Comparison of ENCODE assay signal across 9 mouse cellular contexts in the genomic region with DNA sequence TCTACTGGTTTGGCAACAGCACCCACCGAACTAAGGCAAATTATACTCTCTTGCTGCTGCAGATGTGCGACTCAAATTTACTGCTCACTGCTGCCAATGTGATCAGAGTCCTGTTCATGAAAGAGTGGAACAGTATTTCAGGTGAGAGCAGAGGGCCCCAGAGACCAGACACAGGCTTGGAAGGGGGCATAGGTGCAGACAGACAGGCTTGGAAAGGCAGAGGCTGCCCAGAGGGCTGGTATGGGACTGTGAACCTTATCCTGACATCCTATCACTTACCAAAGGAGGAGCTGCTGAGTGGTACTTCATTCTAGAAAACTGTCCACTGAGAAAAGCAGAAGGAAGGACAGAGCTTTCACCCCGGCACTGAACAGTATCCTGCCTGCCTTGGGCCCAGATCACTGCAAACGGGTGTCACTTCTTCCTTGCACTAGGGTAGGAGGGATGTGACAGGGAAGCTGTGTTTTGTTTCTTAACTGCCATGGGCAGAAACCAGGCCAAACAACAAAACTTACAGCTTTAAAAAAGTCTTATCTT. TPM values are rescaled to one million over a fixed set of nuclear protein-coding genes. Genes with fewer than 3 reads are reported as not detected.
A peak's percentile ranks its signal among the peaks of the same experiment; 100 is the strongest.
DNase-seq lines count a peak whose midpoint lies in the region; ATAC-seq and TF ChIP-seq lines count a peak whose summit lies in the region.
"Had no signal": no experiment of that assay in that cellular context is flagged by ENCODE, and none has a peak within 500 bp of the region (broad histone marks: within the 10 kb centered on the region; RNA-seq: fewer than 3 reads in every experiment).

No protein-coding gene starts in this region.

- H3K9ac ChIP-seq in limb, embryonic 13.5 days, result peak overlapping the region; percentile 48; the same call in 1 of the 2 replicates
- no peak overlapping the region for H3K9ac ChIP-seq in kidney, embryonic 16.5 days (replicated peaks; ENCODE audit: low read length)

- H3K4me2 ChIP-seq in limb, embryonic 13.5 days (replicated peaks), result peak overlapping the region; percentile 58
- H3K4me2 ChIP-seq in kidney, embryonic 16.5 days (replicated peaks; ENCODE audit: low read depth, low read length), result no peak overlapping the region

- 0 out of 2 replicates have a peak, but pooled peaks have one; percentile 11 for ATAC-seq in limb, embryonic 13.5 days (ENCODE audit: low FRiP score, low read depth)
- ATAC-seq in kidney, embryonic 16.5 days (ENCODE audit: low FRiP score, low TSS enrichment), result no peak

- intact Hi-C loops in gastrocnemius, adult 2 months (cut with DNase I), result no loop called here

- H3K27me3 ChIP-seq in limb, embryonic 13.5 days, result no peaks in the 10 kb centered on the region
- H3K27me3 ChIP-seq in kidney, embryonic 16.5 days (ENCODE audit: insufficient read depth, low read length), result no peaks in the 10 kb centered on the region
- H3K27me3 ChIP-seq: heart, embryonic 13.5 days had no signal

- peak overlapping the region; percentile 62 for H3K4me3 ChIP-seq in gastrocnemius, adult 2 months
- H3K4me3 ChIP-seq in limb, embryonic 13.5 days, result peak overlapping the region; percentile 35; the same call in 1 of the 2 replicates
- no peak overlapping the region for H3K4me3 ChIP-seq in kidney, embryonic 16.5 days (ENCODE audit: low read length)

- TF ChIP-seq CTCF in gastrocnemius, adult 2 months (IDR thresholded peaks at IDR 0.05), result no peak; the same call in 1 of the 2 replicates

- peaks cover 25% of the 10 kb centered on the region for H3K4me1 ChIP-seq in limb, embryonic 13.5 days
- peaks cover 4% of the 10 kb centered on the region for H3K4me1 ChIP-seq in kidney, embryonic 16.5 days (ENCODE audit: insufficient read depth, low read length)

- no peaks in the 10 kb centered on the region for H3K9me3 ChIP-seq in limb, embryonic 13.5 days
- no peaks in the 10 kb centered on the region for H3K9me3 ChIP-seq in kidney, embryonic 16.5 days (ENCODE audit: low read length)
- H3K9me3 ChIP-seq: heart, embryonic 13.5 days had no signal

- WGBS in limb, embryonic 13.5 days, result 25% methylated on average over 4 of the region's 4 CpGs
- WGBS in kidney, embryonic 16.5 days, result 48% methylated on average over 4 of the region's 4 CpGs

- peak overlapping the region; percentile 62 for H3K27ac ChIP-seq in gastrocnemius, adult 2 months
- H3K27ac ChIP-seq in limb, embryonic 13.5 days, result peak overlapping the region; percentile 80
- no peak overlapping the region for H3K27ac ChIP-seq in kidney, embryonic 16.5 days (ENCODE audit: low read length)
- H3K27ac ChIP-seq: heart, embryonic 13.5 days had no signal

- H3K36me3 ChIP-seq in limb, embryonic 13.5 days, result no peaks in the 10 kb centered on the region
- no peaks in the 10 kb centered on the region for H3K36me3 ChIP-seq in kidney, embryonic 16.5 days (ENCODE audit: insufficient read depth, low read length)
- H3K36me3 ChIP-seq: heart, embryonic 13.5 days had no signal

- DNase-seq in gastrocnemius, adult 2 months, result no peak
- no peak for DNase-seq in gastrocnemius, postnatal 4 days (ENCODE audit: low spot score in 2 of 2)
- DNase-seq in lung, postnatal 10 days, result peak; percentile 8
- DNase-seq in lung, postnatal 14 days, result no peak
- DNase-seq in thymus, postnatal 14 days, result peak; percentile 28
- no peak for DNase-seq in cerebellum, postnatal 25 days

RNA-seq across cellular contexts. Expression of a gene that starts 0.9 kb away (rescaled TPM):
- under 1 TPM; 0.33 to 0.45 TPM for total RNA-seq in gastrocnemius, adult 2 months (2021)
- total RNA-seq in gastrocnemius, postnatal 4 days (2021), result 1 to 10 TPM in 1 of 2 experiments, under 1 TPM in 1; 0.96 to 1.1 TPM
- polyA plus RNA-seq in limb, embryonic 13.5 days (2015; fragmentation: Nextera tagmentation; extraction: Ambion mirVana), result 0.84 and 1.0 TPM in 2 replicates
- 0.51 and 0.87 TPM in 2 replicates for polyA plus RNA-seq in kidney, embryonic 16.5 days (2015; fragmentation: Nextera tagmentation; extraction: Ambion mirVana)

RNA-seq across cellular contexts. Expression of a gene that starts 27.7 kb away (rescaled TPM):
- 10 to 100 TPM; 34.8 to 38.4 TPM for total RNA-seq in gastrocnemius, adult 2 months (2021)
- 10 to 100 TPM; 24.1 to 28.3 TPM for total RNA-seq in gastrocnemius, postnatal 4 days (2021)
- polyA plus RNA-seq in limb, embryonic 13.5 days (2015; fragmentation: Nextera tagmentation; extraction: Ambion mirVana), result 17.0 and 17.7 TPM in 2 replicates
- polyA plus RNA-seq in kidney, embryonic 16.5 days (2015; fragmentation: Nextera tagmentation; extraction: Ambion mirVana), result 18.1 TPM in 2 replicates

RNA-seq across cellular contexts. Expression of a gene that starts 31.5 kb away (rescaled TPM):
- 1 to 10 TPM; 4.5 to 7.6 TPM for total RNA-seq in gastrocnemius, adult 2 months (2021)
- total RNA-seq in gastrocnemius, postnatal 4 days (2021), result 10 to 100 TPM; 18.9 to 20.4 TPM
- 64.2 and 67.1 TPM in 2 replicates for polyA plus RNA-seq in limb, embryonic 13.5 days (2015; fragmentation: Nextera tagmentation; extraction: Ambion mirVana)
- 79.0 and 83.6 TPM in 2 replicates for polyA plus RNA-seq in kidney, embryonic 16.5 days (2015; fragmentation: Nextera tagmentation; extraction: Ambion mirVana)

RNA-seq across cellular contexts. Expression of a gene that starts 58.5 kb away (rescaled TPM):
- 1 to 10 TPM; 1.3 to 1.4 TPM for total RNA-seq in gastrocnemius, adult 2 months (2021)
- 1 to 10 TPM; 5.1 to 5.7 TPM for total RNA-seq in gastrocnemius, postnatal 4 days (2021)
- polyA plus RNA-seq in limb, embryonic 13.5 days (2015; fragmentation: Nextera tagmentation; extraction: Ambion mirVana), result 37.7 and 37.8 TPM in 2 replicates
- 18.5 and 21.9 TPM in 2 replicates for polyA plus RNA-seq in kidney, embryonic 16.5 days (2015; fragmentation: Nextera tagmentation; extraction: Ambion mirVana)

Comparison
In these comparisons a context has a peak if more than half of its experiments do, and no peak if none do; other contexts are left out.
1. DNase-seq: peak in lung, postnatal 10 days (single experiment) and thymus, postnatal 14 days (single experiment); none in gastrocnemius, adult 2 months (single experiment), gastrocnemius, postnatal 4 days (0 of 2), lung, postnatal 14 days (single experiment) and cerebellum, postnatal 25 days (0 of 2).